Mouse (Mus musculus) C2C12 (cell line): ENCODE measurements at regions not wholly inside any gene's neighbourhood (a gene's known extent, or its start where the extent isn't known, plus 50 kb on each side); places are given as distances from the start of the nearest gene placed in this dataset.

Experiments used
- CTCF ChIP-seq: IDR thresholded peaks from one replicate; pipeline ENCODE4 v1.5.1; 2011; ENCODE audit not compliant: control insufficient read depth, insufficient read depth, insufficient read length
- MAX ChIP-seq: IDR thresholded peaks from one replicate; pipeline ENCODE4 v1.6.1; 2011; ENCODE audit warnings: mild to moderate bottlenecking, control low read depth
- MYOD1 ChIP-seq: IDR thresholded peaks from one replicate; pipeline ENCODE4 v1.6.1; 2011; ENCODE audit warnings: low read depth; ENCODE audit not compliant: control insufficient read depth, insufficient read length
- MYOG ChIP-seq: IDR thresholded peaks from one replicate; pipeline ENCODE4 v1.6.1; 2011; ENCODE audit not compliant: control insufficient read depth, insufficient read length; ENCODE audit errors: extremely low read depth
- USF1 ChIP-seq: IDR thresholded peaks from one replicate; pipeline ENCODE4 v1.6.1; 2011; ENCODE audit warnings: low read depth, mild to moderate bottlenecking, control low read depth, moderate library complexity

DNA sequence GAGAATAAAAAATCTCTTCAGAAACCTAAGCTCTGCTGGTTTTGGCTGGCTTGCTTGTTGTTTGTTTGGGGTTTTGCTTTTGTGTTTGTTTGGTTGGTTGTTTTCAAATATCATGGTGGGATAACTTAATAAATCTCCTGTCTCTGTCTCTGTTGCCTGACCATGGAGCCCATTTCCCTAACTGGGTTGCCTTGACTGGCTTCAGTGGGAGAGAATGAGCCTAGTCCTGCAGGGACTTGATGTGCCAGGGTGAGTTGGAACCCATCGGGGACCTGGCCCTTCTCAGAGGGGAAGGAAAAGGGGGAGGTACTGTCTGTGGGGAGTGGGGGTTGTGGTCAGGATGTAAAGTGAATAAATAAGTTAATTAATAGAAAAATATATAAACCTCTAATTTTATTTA, 111.1 kb upstream of the Phyhipl start:
- no peak for TF ChIP-seq MYOD1
- TF ChIP-seq CTCF: no peak
- no peak for TF ChIP-seq MAX
- no peak for TF ChIP-seq USF1
- TF ChIP-seq MYOG: no peak
